Mouse (Mus musculus): ENCODE data around the gene Map2k5. TPM values are rescaled to one million over a fixed set of nuclear protein-coding genes. Genes with fewer than 3 reads are reported as not detected.

The Map2k5 gene
- total RNA-seq, 2 experiments from 2014 or later, result 30.7 to 31.2 TPM

DNA sequence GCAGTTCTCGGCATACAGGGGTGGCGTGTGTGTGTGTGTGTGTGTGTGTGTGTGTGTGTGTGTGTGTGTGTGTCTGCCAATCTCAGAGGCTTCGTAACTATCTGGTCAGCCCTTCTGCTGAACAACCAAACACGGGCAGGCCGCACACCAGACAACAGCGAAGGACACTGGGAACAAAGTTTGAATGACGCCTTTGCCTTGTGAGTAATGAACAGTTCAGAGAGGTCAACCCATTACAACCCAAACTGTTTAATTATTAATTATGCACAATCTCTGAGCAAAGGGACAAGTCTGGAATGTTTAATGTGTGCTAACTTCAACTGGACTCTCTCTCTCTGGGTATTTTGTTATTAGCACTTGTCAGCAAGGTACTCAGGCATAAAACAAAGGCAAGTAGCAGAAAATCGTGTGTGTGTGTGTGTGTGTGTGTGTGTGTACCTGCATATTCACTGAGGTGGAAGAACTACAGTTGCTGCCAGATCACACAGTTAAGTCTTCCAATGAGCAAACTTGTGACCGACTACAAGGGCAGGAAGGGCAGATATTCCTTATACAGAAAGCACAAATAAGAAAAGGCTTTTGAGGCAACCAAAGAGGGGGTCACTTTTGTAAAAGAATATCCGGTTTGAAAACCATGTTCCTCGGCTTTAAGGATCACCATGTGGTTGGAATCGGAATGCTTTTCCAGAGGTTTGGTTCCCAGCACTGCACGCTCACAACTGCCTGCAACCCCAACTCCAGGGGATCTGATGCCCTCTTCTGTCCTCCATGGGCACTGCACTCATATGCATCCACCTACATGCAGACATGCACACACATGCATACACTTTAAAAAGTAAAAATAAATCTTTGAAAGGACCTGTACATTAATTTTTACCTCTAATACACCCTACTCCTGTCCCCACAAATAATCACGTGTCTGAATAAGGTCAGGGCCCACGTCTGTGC is 176.1 kb downstream of the Map2k5 start:
- Histone ChIP-seq H3K27ac (no peak overlapping the region), H3K4me3 (no peak overlapping the region)
- DNase-seq (ENCODE audit: extremely low spot score in 1 of 2, low spot score in 2 of 2), result no peak
- intact Hi-C loops (cut with DNase I), result no loop called here
- TF ChIP-seq CTCF (IDR thresholded peaks at IDR 0.05), result no peak; the same call in none of the 2 replicates

DNA sequence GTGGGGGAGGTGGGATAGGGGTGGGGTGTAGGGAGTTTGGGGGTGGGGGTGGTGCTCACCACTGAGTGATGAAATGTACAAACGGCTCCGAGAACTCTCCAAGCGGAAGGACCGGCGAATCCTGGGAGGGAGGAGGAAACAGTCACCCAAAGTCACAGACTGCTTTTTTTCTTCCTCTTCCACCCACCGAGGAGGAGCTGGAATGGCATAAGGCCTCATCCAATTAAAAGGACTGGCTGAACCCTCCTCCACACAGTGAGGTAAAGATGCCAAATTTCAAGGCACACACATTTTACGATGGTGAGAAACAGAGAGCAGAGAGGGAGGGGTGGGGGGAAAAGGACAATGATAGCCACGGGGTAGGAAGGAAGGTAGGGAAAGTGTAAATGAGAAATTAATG is 180.4 kb downstream of the Map2k5 start:
- no peak for TF ChIP-seq CTCF (IDR thresholded peaks at IDR 0.05)
- intact Hi-C loops (cut with DNase I), result no loop called here
- Histone ChIP-seq H3K27ac (no peak overlapping the region), H3K4me3 (no peak overlapping the region)
- DNase-seq (ENCODE audit: extremely low spot score in 1 of 2, low spot score in 2 of 2), result no peak

DNA sequence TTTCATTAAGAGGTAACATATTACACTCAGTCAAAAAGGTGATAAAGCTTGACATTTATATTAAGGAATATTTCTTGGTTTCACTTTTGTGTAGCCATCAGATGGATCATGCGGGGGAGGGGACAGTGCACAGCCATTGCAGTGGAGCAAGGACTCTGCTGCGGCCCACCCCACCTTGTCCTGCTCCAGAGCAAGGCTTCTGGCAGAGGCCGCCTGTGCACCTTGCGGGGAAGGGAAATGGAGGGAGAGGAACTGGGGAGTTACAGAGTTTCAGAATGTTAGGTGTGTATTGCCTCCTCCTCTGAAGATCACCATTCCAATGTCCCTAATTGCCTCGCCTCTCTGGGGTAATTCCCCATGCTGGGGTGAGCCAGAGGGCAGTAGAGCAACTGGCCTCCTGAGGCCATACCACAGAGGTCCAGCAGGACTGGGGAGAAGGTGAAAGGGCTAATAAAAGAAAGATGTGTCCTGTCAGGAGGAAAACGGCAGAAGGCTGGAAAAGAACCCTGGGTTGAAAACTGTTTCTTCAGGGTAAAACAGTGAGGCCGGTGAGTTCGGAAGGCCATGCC is 181.5 kb downstream of the Map2k5 start:
- intact Hi-C loops (cut with DNase I), result no loop called here
- DNase-seq (ENCODE audit: extremely low spot score in 1 of 2, low spot score in 2 of 2), result no peak
- no peak for TF ChIP-seq CTCF (IDR thresholded peaks at IDR 0.05)
- H3K4me3 ChIP-seq, result no peak overlapping the region
- H3K27ac ChIP-seq, result no peak overlapping the region

DNA sequence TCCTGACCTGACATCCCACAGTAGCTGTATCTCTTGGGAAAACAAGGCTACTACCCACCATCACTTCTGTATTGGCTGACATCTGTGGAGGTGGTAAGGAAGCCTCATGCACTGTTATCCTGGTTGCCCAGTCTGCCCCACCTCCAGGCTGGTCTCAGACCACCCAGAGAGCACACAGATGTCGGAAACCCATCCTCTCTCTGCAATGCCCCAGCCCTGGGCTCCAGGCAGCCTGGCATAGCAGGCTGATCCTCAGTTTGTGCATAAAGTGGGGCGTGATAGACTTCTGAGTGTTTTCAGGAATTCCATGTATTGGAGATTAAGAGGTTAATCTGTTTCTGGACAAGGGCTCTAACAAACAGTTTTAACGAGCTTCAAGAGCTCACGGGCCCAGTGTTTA is 182.2 kb downstream of the Map2k5 start:
- Histone ChIP-seq H3K27ac (no peak overlapping the region), H3K4me3 (no peak overlapping the region)
- TF ChIP-seq CTCF (IDR thresholded peaks at IDR 0.05), result no peak
- intact Hi-C loops (cut with DNase I), result no loop called here
- DNase-seq (ENCODE audit: extremely low spot score in 1 of 2, low spot score in 2 of 2), result no peak

DNA sequence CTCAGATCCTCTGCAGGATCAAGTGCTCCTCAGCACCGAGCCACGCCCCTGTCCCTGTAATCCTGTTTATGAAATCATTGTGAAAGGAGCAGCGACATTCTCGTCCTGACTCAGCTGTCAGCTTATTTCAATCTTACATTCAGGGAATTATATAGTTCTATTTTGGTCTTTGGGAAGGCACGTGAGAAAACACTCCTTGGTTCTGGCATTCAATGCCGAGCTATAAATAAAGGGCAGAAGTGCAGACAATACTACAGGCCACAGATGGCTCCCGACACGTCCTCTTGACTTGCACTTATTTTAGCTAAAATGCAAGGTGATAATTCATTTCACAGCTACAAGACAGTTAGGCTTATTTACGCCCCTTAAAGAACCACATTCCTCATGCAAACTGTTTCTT is 182.9 kb downstream of the Map2k5 start:
- no peak for TF ChIP-seq CTCF (IDR thresholded peaks at IDR 0.05)
- Histone ChIP-seq H3K27ac (no peak overlapping the region), H3K4me3 (no peak overlapping the region)
- intact Hi-C loops (cut with DNase I), result no loop called here
- DNase-seq (ENCODE audit: extremely low spot score in 1 of 2, low spot score in 2 of 2), result no peak

DNA sequence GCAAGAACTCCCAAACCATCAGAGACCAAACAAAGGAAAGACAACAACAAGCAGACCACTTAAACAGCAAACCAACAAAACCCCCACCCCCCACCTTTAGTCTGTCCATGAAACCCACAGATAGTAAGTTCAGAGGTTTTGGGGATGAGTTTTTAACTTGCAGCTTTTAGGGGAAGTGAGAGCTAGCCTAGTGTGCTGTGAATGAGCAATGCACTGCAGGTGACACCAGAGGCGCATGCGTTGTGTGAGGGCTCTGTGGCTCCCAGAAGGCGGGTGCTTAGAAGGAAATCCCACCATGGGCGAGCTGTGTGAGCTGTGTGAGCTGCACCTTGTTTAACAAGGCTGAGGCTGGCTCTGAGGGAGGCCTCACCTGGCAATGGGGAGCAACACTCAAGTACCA is 184.9 kb downstream of the Map2k5 start:
- intact Hi-C loops (cut with DNase I), result no loop called here
- no peak for DNase-seq (ENCODE audit: extremely low spot score in 1 of 2, low spot score in 2 of 2)
- Histone ChIP-seq H3K4me3 (no peak overlapping the region), H3K27ac (no peak overlapping the region)
- TF ChIP-seq CTCF (IDR thresholded peaks at IDR 0.05), result no peak

DNA sequence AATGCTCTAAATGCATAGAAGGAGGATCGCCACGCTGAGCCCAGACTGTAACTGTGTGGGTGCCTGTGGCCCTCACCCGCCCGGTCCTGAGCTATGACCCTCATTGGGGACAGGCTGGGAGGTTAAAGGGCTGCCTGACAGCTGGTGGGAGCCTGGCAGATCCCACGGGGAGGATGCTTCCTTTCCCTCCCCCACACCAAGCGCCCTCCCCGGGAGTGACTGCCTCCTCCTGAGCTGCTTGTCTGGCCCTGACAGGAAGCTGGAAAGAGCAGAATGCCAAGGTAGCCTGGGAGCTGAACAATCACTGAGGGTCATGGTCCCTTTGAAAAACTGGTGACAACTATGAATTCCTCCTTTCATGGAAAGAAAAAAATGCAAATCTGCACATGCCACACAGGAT is 190.4 kb downstream of the Map2k5 start:
- no peak for DNase-seq (ENCODE audit: extremely low spot score in 1 of 2, low spot score in 2 of 2)
- H3K27ac ChIP-seq, result no peak overlapping the region
- H3K4me3 ChIP-seq, result no peak overlapping the region
- no peak for TF ChIP-seq CTCF (IDR thresholded peaks at IDR 0.05)
- intact Hi-C loops (cut with DNase I), result no loop called here

DNA sequence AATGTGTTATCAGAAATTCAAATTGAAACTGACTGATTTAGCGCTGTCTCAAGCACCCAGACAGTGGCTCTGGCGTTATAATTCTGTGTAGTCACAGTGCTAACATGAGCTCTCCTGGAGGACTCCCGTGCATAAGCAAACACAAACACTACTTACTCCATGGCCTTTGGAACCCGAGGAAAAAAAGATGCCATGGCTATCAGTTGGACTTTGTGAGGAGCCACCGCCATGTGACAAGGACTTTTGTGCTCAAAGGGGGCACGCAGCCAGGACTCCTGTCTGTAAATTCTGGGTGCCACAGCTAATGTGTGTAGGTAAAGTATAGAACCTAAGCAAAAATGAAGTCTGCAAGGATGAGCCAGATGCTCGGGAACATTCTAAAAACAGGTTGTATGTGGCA is 192.5 kb downstream of the Map2k5 start:
- TF ChIP-seq CTCF (IDR thresholded peaks at IDR 0.05), result no peak
- H3K4me3 ChIP-seq, result no peak overlapping the region
- intact Hi-C loops (cut with DNase I), result no loop called here
- no peak for DNase-seq (ENCODE audit: extremely low spot score in 1 of 2, low spot score in 2 of 2)
- H3K27ac ChIP-seq, result no peak overlapping the region

DNA sequence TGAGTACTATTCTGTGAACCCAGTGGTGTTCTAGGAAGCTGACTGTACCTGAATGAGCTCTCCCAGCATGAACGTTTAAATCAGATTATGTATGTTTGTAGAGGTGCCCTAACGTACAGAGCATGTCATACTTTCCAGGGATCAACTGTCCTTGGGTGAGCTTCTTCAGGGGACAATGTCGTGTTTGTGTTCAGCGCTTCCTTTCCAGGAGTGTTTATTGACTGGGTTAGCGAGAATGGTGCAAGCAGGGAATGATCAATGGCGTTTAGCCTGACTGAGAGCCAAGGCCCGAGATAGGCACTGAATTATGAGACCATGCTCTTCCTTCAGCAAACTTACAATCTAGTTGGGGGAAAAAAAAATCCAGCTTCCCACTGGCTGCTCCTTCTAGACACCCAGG is 193.8 kb downstream of the Map2k5 start:
- intact Hi-C loops (cut with DNase I), result no loop called here
- Histone ChIP-seq H3K4me3 (no peak overlapping the region), H3K27ac (no peak overlapping the region)
- no peak for TF ChIP-seq CTCF (IDR thresholded peaks at IDR 0.05)
- no peak for DNase-seq (ENCODE audit: extremely low spot score in 1 of 2, low spot score in 2 of 2)

DNA sequence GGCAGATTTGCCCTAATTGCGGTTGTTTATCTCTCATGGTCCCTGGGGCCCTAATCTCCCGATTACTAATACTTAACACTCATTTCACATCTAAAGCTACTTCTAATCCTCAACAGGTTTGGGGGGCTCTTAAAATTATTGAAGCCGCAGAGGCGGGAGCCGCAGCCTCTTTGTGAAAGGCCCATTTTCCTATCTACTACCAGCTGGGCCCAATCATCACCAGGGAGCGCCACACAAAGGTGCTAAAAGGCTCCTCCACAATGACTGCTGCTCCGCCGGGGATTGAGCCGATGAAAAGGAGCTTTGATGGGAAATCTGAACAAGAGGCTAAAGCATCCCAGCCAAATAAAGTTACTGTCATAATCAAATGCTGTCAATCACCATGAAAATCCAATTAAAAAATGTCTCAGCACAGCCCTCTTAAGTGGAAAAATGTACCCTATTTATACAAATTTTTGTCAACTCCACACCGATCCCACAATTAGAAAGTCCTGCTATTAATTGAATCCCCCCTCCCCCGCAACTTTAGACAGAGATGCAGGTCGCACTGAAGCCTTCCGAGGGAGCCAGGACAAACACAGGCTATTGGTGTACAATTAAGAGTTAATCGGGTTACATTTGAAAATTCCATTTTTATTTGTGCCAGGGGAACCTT is 195.3 kb downstream of the Map2k5 start:
- Histone ChIP-seq H3K27ac (no peak overlapping the region), H3K4me3 (no peak overlapping the region)
- intact Hi-C loops (cut with DNase I), result no loop called here
- no peak for TF ChIP-seq CTCF (IDR thresholded peaks at IDR 0.05)
- DNase-seq (ENCODE audit: extremely low spot score in 1 of 2, low spot score in 2 of 2), result no peak

DNA sequence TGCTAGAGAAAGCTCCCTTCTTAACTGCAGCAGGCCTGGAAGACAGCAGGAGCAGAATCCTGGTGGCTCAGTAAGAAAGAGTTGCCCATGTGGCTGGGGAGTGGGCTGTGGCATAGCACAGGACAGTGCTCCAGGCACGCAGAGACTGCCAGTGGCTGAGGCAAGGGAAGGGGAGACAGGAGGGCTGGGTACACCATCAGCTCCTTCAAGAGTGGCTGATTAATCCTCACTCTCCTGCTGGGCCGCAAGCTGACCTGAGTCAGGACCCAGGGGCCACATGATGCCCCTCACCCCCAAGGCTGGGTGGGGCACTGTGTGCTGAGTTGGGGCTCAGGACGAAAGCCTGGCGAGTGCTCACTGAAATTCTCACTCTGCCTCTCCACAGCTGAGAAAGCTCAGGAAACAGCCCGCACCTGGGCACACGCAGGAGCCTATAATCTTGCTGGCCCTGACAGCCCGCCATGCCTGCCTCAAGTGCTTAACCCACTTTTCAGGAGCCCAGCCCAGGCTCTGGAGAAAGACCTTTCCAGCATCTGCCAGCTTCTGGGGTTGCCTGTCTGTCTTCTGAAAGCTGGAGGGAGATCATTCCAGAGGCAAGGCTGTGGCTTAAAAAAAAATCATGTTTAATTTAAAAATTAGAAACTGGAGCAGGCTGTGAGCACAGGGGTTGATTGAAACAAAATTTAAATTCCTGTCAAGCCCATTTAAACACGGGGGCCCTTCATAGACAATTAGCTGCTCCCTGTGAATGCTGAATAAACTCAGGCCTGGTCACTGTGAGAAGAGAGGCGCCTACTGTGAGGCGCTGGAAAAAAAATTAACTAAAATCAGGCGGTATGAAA is 196.1 kb downstream of the Map2k5 start:
- TF ChIP-seq CTCF (IDR thresholded peaks at IDR 0.05), result no peak
- H3K27ac ChIP-seq, result no peak overlapping the region
- intact Hi-C loops (cut with DNase I), result no loop called here

More for the DNA sequence above, 196.1 kb downstream of the Map2k5 start:
- no peak overlapping the region for H3K4me3 ChIP-seq
- no peak for DNase-seq (ENCODE audit: extremely low spot score in 1 of 2, low spot score in 2 of 2)

All from left cerebral cortex, adult 2 months (tissue).